ENCODE assay signal across 15 mouse cellular contexts in genomic region chr15:99698533-99699085, GRCm38 (mm10). TPM values are rescaled to one million over a fixed set of nuclear protein-coding genes. Genes with fewer than 3 reads are reported as not detected.
DNase-seq lines count a peak whose midpoint lies in the region; ATAC-seq and TF ChIP-seq lines count a peak whose summit lies in the region.
"Had no signal": no experiment of that assay in that cellular context is flagged by ENCODE, and none has a peak within 500 bp of the region (broad histone marks: within the 10 kb centered on the region; RNA-seq: fewer than 3 reads in every experiment).

No protein-coding gene starts in this region.

- H3K4me2 ChIP-seq in forebrain, embryonic 11.5 days (ENCODE audit: low read depth, low read length, severe bottlenecking), result no peak overlapping the region
- H3K4me2 ChIP-seq: hindbrain, embryonic 14.5 days had no signal

- no peak for ATAC-seq in forebrain, embryonic 11.5 days (replicated peaks; ENCODE audit: low FRiP score)
- ATAC-seq in megakaryocyte, adult 5-6 weeks (ENCODE audit: poor library complexity, severe bottlenecking), result 0 out of 2 replicates have a peak, but pooled peaks have one; percentile 22
- ATAC-seq: activated CD4-positive, CD25-positive, alpha-beta regulatory T cell, adult 4 months had no signal

- TF ChIP-seq RAD21 in MEL (IDR thresholded peaks at IDR 0.05; ENCODE audit: low read depth, low read length), result no peak

- H3K27me3 ChIP-seq in forebrain, embryonic 10.5 days (ENCODE audit: poor library complexity, severe bottlenecking), result peaks cover 35% of the 10 kb centered on the region
- no peaks in the 10 kb centered on the region; the same call in 1 of the 2 replicates for H3K27me3 ChIP-seq in forebrain, embryonic 11.5 days (ENCODE audit: control insufficient read depth, insufficient read depth, low read length)
- H3K27me3 ChIP-seq in MEL (ENCODE audit: control insufficient read depth in 1 of 2, insufficient read depth in 2 of 2, low read length in 2 of 2), result peaks cover 7 to 10% of the 10 kb centered on the region in 2 experiments; a peak in 3 of 4 replicates

- TF ChIP-seq EP300 in MEL (IDR thresholded peaks at IDR 0.05; ENCODE audit: low read depth in 1 of 2, low read length in 2 of 2), result peak in 1 of 2 experiments; percentile 11; a peak in 1 of 4 replicates

- no peaks in the 10 kb centered on the region for H3K9me3 ChIP-seq in forebrain, embryonic 10.5 days
- no peaks in the 10 kb centered on the region for H3K9me3 ChIP-seq in forebrain, embryonic 11.5 days (ENCODE audit: control insufficient read depth, low read length)
- no peaks in the 10 kb centered on the region for H3K9me3 ChIP-seq in MEL (replicated peaks; ENCODE audit: insufficient read depth, low read length)
- H3K9me3 ChIP-seq: midbrain, embryonic 10.5 days had no signal

- peak overlapping the region; percentile 7; the same call in 1 of the 2 replicates for H3K4me3 ChIP-seq in forebrain, embryonic 10.5 days
- H3K4me3 ChIP-seq in forebrain, embryonic 11.5 days (ENCODE audit: low read depth, low read length), result no peak overlapping the region
- no peak overlapping the region for H3K4me3 ChIP-seq in left cerebral cortex, adult 2 months
- H3K4me3 ChIP-seq in MEL (ENCODE audit: control insufficient read depth in 1 of 2, insufficient read depth in 1 of 2, low read depth in 2 of 2, low read length in 2 of 2), result peak overlapping the region in 1 of 2 experiments; percentile 16; a peak in 1 of 4 replicates
- H3K4me3 ChIP-seq: midbrain, embryonic 10.5 days had no signal

- H3K9ac ChIP-seq in forebrain, embryonic 11.5 days (ENCODE audit: low read length), result no peak overlapping the region
- H3K9ac ChIP-seq in MEL (ENCODE audit: control insufficient read depth, low read depth, low read length, poor library complexity, severe bottlenecking), result no peak overlapping the region; the same call in 1 of the 2 replicates
- H3K9ac ChIP-seq: hindbrain, embryonic 14.5 days had no signal

- H3K27ac ChIP-seq in forebrain, embryonic 10.5 days, result no peak overlapping the region
- H3K27ac ChIP-seq in forebrain, embryonic 11.5 days (ENCODE audit: low read depth, low read length), result no peak overlapping the region
- H3K27ac ChIP-seq in left cerebral cortex, adult 2 months, result peak overlapping the region; percentile 37
- no peak overlapping the region for H3K27ac ChIP-seq in MEL (ENCODE audit: control insufficient read depth, low read depth, low read length)
- H3K27ac ChIP-seq: hindbrain, embryonic 14.5 days; midbrain, embryonic 10.5 days had no signal

- H3K36me3 ChIP-seq in forebrain, embryonic 10.5 days (replicated peaks), result peaks cover 6% of the 10 kb centered on the region
- no peaks in the 10 kb centered on the region for H3K36me3 ChIP-seq in forebrain, embryonic 11.5 days (ENCODE audit: control insufficient read depth, insufficient read depth, low read length)
- H3K36me3 ChIP-seq in MEL (ENCODE audit: control insufficient read depth in 1 of 2, insufficient read depth in 2 of 2, low read length in 2 of 2), result peaks cover 0 to 10% of the 10 kb centered on the region in 2 experiments; a peak in 1 of 4 replicates

- no peak for TF ChIP-seq CTCF in left cerebral cortex, adult 2 months (IDR thresholded peaks at IDR 0.05)
- no peak for TF ChIP-seq CTCF in MEL (IDR thresholded peaks at IDR 0.05 in 2 of 3, conservative IDR thresholded peaks at IDR 0.05 in 1 of 3; ENCODE audit: control insufficient read depth in 1 of 3, insufficient read depth in 1 of 3, low read depth in 2 of 3, low read length in 3 of 3, poor library complexity in 1 of 3, severe bottlenecking in 1 of 3)

- H3K79me2 ChIP-seq in MEL (ENCODE audit: control insufficient read depth, insufficient read depth, low read length, poor library complexity), result peaks cover 4% of the 10 kb centered on the region; the same call in 1 of the 2 replicates

- DNase-seq in forebrain, embryonic 10.5 days (ENCODE audit: extremely low spot score, low spot score), result no peak
- no peak for DNase-seq in forebrain, embryonic 11.5 days (ENCODE audit: low spot score)
- DNase-seq in left cerebral cortex, adult 2 months (ENCODE audit: extremely low spot score in 1 of 2, low spot score in 2 of 2), result no peak
- DNase-seq in left cerebral cortex, postnatal 4 days, result no peak
- peak; percentile 55 for DNase-seq in MEL (ENCODE audit: low read depth, low spot score)
- DNase-seq in layer of hippocampus, adult 8-10 months (ENCODE audit: low spot score in 2 of 2), result no peak
- DNase-seq in ovary, postnatal 14 days (ENCODE audit: low spot score), result no peak
- DNase-seq: spleen, adult 18-20 months; thymus, postnatal 14 days had no signal

- H3K4me1 ChIP-seq in forebrain, embryonic 10.5 days, result peaks cover 50% of the 10 kb centered on the region
- peaks cover 6% of the 10 kb centered on the region for H3K4me1 ChIP-seq in forebrain, embryonic 11.5 days (replicated peaks; ENCODE audit: control insufficient read depth, insufficient read depth, low read length)
- peaks cover 0 to 22% of the 10 kb centered on the region in 2 experiments; a peak in 3 of 4 replicates for H3K4me1 ChIP-seq in MEL (ENCODE audit: control insufficient read depth in 1 of 2, insufficient read depth in 2 of 2, low read length in 2 of 2)

- intact Hi-C loops in left cerebral cortex, adult 2 months (cut with DNase I), result no loop called here
- intact Hi-C loops in left cerebral cortex, postnatal 4 days (cut with DNase I), result no loop called here

- 0 out of 4 replicates have a peak, but pooled peaks of 1 of the 2 experiments have one; percentile 16 for TF ChIP-seq POLR2A in MEL (IDR thresholded peaks at IDR 0.05; ENCODE audit: control insufficient read depth in 1 of 2, insufficient read depth in 1 of 2, low read depth in 1 of 2, low read length in 2 of 2, poor library complexity in 1 of 2)

- 38% methylated on average over 20 of the region's 20 CpGs for WGBS in forebrain, embryonic 10.5 days
- WGBS in forebrain, embryonic 11.5 days, result 38% methylated on average over 20 of the region's 20 CpGs

RNA-seq across cellular contexts. Expression of gene Smarcd1, which starts 3.3 kb away (rescaled TPM):
- 91.5 TPM in 2 replicates for polyA plus RNA-seq in forebrain, embryonic 10.5 days (2016; fragmentation: Nextera tagmentation; extraction: Ambion mirVana)
- 134 and 142 TPM in 2 replicates for polyA plus RNA-seq in forebrain, embryonic 11.5 days (2014; fragmentation: Nextera tagmentation; extraction: Ambion mirVana)
- 100 to 1,000 TPM; 157 to 163 TPM for total RNA-seq in left cerebral cortex, adult 2 months (2021)
- total RNA-seq in left cerebral cortex, postnatal 4 days (2021), result 100 to 1,000 TPM; 134 to 148 TPM
- 19.5 and 20.1 TPM in 2 replicates for total RNA-seq in MEL (2012; rRNA removed)
- 100 to 1,000 TPM in 1 of 2 experiments, 10 to 100 TPM in 1; 72.5 to 247 TPM for polyA plus RNA-seq in MEL (2012; ENCODE audit: insufficient read depth in 1 of 2, insufficient read length in 2 of 2, low read depth in 1 of 2, low replicate concordance in 2 of 2, missing spikeins in 1 of 2)
- total RNA-seq in megakaryocyte, adult 5-6 weeks (2015), result 12.0 and 12.4 TPM in 2 replicates
- 9.3 and 16.1 TPM in 2 replicates for total RNA-seq in megakaryocyte, adult 5-6 weeks (2017)
- 100 to 1,000 TPM; 106 to 125 (median 113) TPM for total RNA-seq in layer of hippocampus, adult 8-10 months (2022)

RNA-seq across cellular contexts. Expression of gene Gm17349, which starts 6.7 kb away (rescaled TPM):
- not detected in 2 replicates for polyA plus RNA-seq in forebrain, embryonic 10.5 days (2016; fragmentation: Nextera tagmentation; extraction: Ambion mirVana)
- not detected in 2 replicates for polyA plus RNA-seq in forebrain, embryonic 11.5 days (2014; fragmentation: Nextera tagmentation; extraction: Ambion mirVana)
- 10 to 100 TPM in 1 of 2 experiments, 1 to 10 TPM in 1; 5.3 to 11.7 TPM for total RNA-seq in left cerebral cortex, adult 2 months (2021)
- not detected for total RNA-seq in left cerebral cortex, postnatal 4 days (2021)
- total RNA-seq in MEL (2012; rRNA removed), result 1.7 and 2.1 TPM in 2 replicates
- polyA plus RNA-seq in MEL (2012; ENCODE audit: insufficient read depth in 1 of 2, insufficient read length in 2 of 2, low read depth in 1 of 2, low replicate concordance in 2 of 2, missing spikeins in 1 of 2), result not detected
- total RNA-seq in megakaryocyte, adult 5-6 weeks (2015), result not detected in 2 replicates
- total RNA-seq in megakaryocyte, adult 5-6 weeks (2017), result not detected in 2 replicates
- total RNA-seq in layer of hippocampus, adult 8-10 months (2022), result 1 to 10 TPM; 4.6 to 6.4 (median 5.5) TPM
- total RNA-seq: common myeloid progenitor, adult 5-6 weeks had no signal
- polyA plus RNA-seq: activated CD4-positive, CD25-positive, alpha-beta regulatory T cell, adult 4 months; gonadal fat pad, adult 2 months; hindbrain, embryonic 14.5 days; midbrain, embryonic 10.5 days had no signal

RNA-seq across cellular contexts. Expression of gene Gpd1, which starts 18.7 kb away (rescaled TPM):
- polyA plus RNA-seq in forebrain, embryonic 10.5 days (2016; fragmentation: Nextera tagmentation; extraction: Ambion mirVana), result 0.38 and 0.54 TPM in 2 replicates
- polyA plus RNA-seq in forebrain, embryonic 11.5 days (2014; fragmentation: Nextera tagmentation; extraction: Ambion mirVana), result 0.35 and 0.53 TPM in 2 replicates
- 100 to 1,000 TPM in 1 of 2 experiments, 10 to 100 TPM in 1; 90.7 to 100 TPM for total RNA-seq in left cerebral cortex, adult 2 months (2021)
- total RNA-seq in left cerebral cortex, postnatal 4 days (2021), result 1 to 10 TPM; 6.7 to 6.8 TPM
- total RNA-seq in MEL (2012; rRNA removed), result 0.13 and 0.23 TPM in 2 replicates
- under 1 TPM in 1 of 2 experiments, not detected in 1; 0.52 TPM for polyA plus RNA-seq in MEL (2012; ENCODE audit: insufficient read depth in 1 of 2, insufficient read length in 2 of 2, low read depth in 1 of 2, low replicate concordance in 2 of 2, missing spikeins in 1 of 2)
- total RNA-seq in megakaryocyte, adult 5-6 weeks (2015), result 0.11 TPM in 1 of 2 replicates, not detected in the other
- total RNA-seq in megakaryocyte, adult 5-6 weeks (2017), result 0.20 and 0.26 TPM in 2 replicates
- 100 to 1,000 TPM; 102 to 138 (median 117) TPM for total RNA-seq in layer of hippocampus, adult 8-10 months (2022)

RNA-seq across cellular contexts. Expression of gene Cox14, which starts 26.8 kb away (rescaled TPM):
- polyA plus RNA-seq in forebrain, embryonic 10.5 days (2016; fragmentation: Nextera tagmentation; extraction: Ambion mirVana), result 140 and 146 TPM in 2 replicates
- 140 and 154 TPM in 2 replicates for polyA plus RNA-seq in forebrain, embryonic 11.5 days (2014; fragmentation: Nextera tagmentation; extraction: Ambion mirVana)
- total RNA-seq in left cerebral cortex, adult 2 months (2021), result 100 to 1,000 TPM; 113 to 123 TPM
- total RNA-seq in left cerebral cortex, postnatal 4 days (2021), result 10 to 100 TPM; 68.0 to 73.4 TPM
- total RNA-seq in MEL (2012; rRNA removed), result 117 and 125 TPM in 2 replicates
- polyA plus RNA-seq in MEL (2012; ENCODE audit: insufficient read depth in 1 of 2, insufficient read length in 2 of 2, low read depth in 1 of 2, low replicate concordance in 2 of 2, missing spikeins in 1 of 2), result 100 to 1,000 TPM in 1 of 2 experiments, not detected in 1; 113 TPM
- 67.3 and 78.1 TPM in 2 replicates for total RNA-seq in megakaryocyte, adult 5-6 weeks (2015)
- 15.4 and 25.6 TPM in 2 replicates for total RNA-seq in megakaryocyte, adult 5-6 weeks (2017)
- total RNA-seq in layer of hippocampus, adult 8-10 months (2022), result 100 to 1,000 TPM; 103 to 125 (median 111) TPM

RNA-seq across cellular contexts. Expression of gene Asic1, which starts 28.4 kb away (rescaled TPM):
- 2.2 and 2.4 TPM in 2 replicates for polyA plus RNA-seq in forebrain, embryonic 10.5 days (2016; fragmentation: Nextera tagmentation; extraction: Ambion mirVana)
- 3.9 and 5.3 TPM in 2 replicates for polyA plus RNA-seq in forebrain, embryonic 11.5 days (2014; fragmentation: Nextera tagmentation; extraction: Ambion mirVana)
- 10 to 100 TPM; 66.7 to 81.0 TPM for total RNA-seq in left cerebral cortex, adult 2 months (2021)
- total RNA-seq in left cerebral cortex, postnatal 4 days (2021), result 100 to 1,000 TPM; 101 to 102 TPM
- total RNA-seq in MEL (2012; rRNA removed), result 0.08 TPM in 1 of 2 replicates, not detected in the other
- polyA plus RNA-seq in MEL (2012; ENCODE audit: insufficient read depth in 1 of 2, insufficient read length in 2 of 2, low read depth in 1 of 2, low replicate concordance in 2 of 2, missing spikeins in 1 of 2), result 1 to 10 TPM in 1 of 2 experiments, not detected in 1; 1.0 TPM
- 0.05 TPM in 1 of 2 replicates, not detected in the other for total RNA-seq in megakaryocyte, adult 5-6 weeks (2015)
- 0.11 TPM in 1 of 2 replicates, not detected in the other for total RNA-seq in megakaryocyte, adult 5-6 weeks (2017)
- 10 to 100 TPM; 29.0 to 38.6 (median 34.0) TPM for total RNA-seq in layer of hippocampus, adult 8-10 months (2022)
- total RNA-seq: common myeloid progenitor, adult 5-6 weeks had no signal

Comparison
In these comparisons a context has a peak if more than half of its experiments do, and no peak if none do; other contexts are left out.
1. RNA of gene Gpd1, which starts 18.7 kb away (total RNA-seq): 102 to 138 TPM in layer of hippocampus, adult 8-10 months and 90.7 to 100 TPM in left cerebral cortex, adult 2 months; 6.7 to 6.8 TPM in left cerebral cortex, postnatal 4 days, 0.11 to 0.26 TPM in megakaryocyte, adult 5-6 weeks and 0.13 to 0.23 TPM in MEL; every median in the first group is over 10 times any median in the second.